Mouse (Mus musculus) limb, embryonic 11.5 days (tissue): ENCODE data around the gene Fcho1. TPM values are rescaled to one million over a fixed set of nuclear protein-coding genes. Genes with fewer than 3 reads are reported as not detected.

Experiments used
- ATAC-seq: fragments of 200-750 bp; cut with Nextera tagmentation; 2 replicates; pipeline ENCODE4 v1.8.0; 2017; ENCODE audit warnings: low read depth; ENCODE audit not compliant: insufficient number of reproducible peaks, low FRiP score, low TSS enrichment
- DNase-seq: peaks from one replicate; pipeline ENCODE4 v3.0.0-alpha.2; 2015; ENCODE audit warnings: low spot score
- H3K27ac ChIP-seq: fragments of 300-500 bp; sonication (generic); replicated peaks from 2 replicates; pipeline ENCODE4 v1.5.1; 2014; ENCODE audit warnings: low read depth, mild to moderate bottlenecking, low read length
- H3K27me3 ChIP-seq: fragments of 300-500 bp; sonication (generic); 2 replicates; pipeline ENCODE4 v1.6.1; 2014; ENCODE audit warnings: mild to moderate bottlenecking, low read length, mixed read lengths; ENCODE audit not compliant: control insufficient read depth, insufficient read depth
- H3K36me3 ChIP-seq: fragments of 300-500 bp; sonication (generic); 2 replicates; pipeline ENCODE4 v1.6.1; 2014; ENCODE audit warnings: mild to moderate bottlenecking, low read length, moderate library complexity, mixed read lengths; ENCODE audit not compliant: control insufficient read depth, insufficient read depth
- H3K4me1 ChIP-seq: fragments of 300-500 bp; sonication (generic); 2 replicates; pipeline ENCODE4 v1.6.1; 2014; ENCODE audit warnings: low read length, mixed read lengths; ENCODE audit not compliant: control insufficient read depth, insufficient read depth
- H3K4me2 ChIP-seq: fragments of 300-500 bp; sonication (generic); 2 replicates; pipeline ENCODE4 v1.6.1; 2014; ENCODE audit warnings: low read depth, mild to moderate bottlenecking, moderate library complexity; ENCODE audit not compliant: severe bottlenecking
- H3K4me3 ChIP-seq: fragments of 300-500 bp; sonication (generic); 2 replicates; pipeline ENCODE4 v1.5.1; 2014; ENCODE audit warnings: low read depth, low read length
- H3K9ac ChIP-seq: fragments of 300-500 bp; sonication (generic); 2 replicates; pipeline ENCODE4 v1.6.1; 2014; ENCODE audit warnings: mild to moderate bottlenecking, low read length
- H3K9me3 ChIP-seq: fragments of 300-500 bp; sonication (generic); 2 replicates; pipeline ENCODE4 v1.6.1; 2016; ENCODE audit warnings: low read length; ENCODE audit not compliant: control insufficient read depth
- WGBS: fragments of 180-500 bp; shearing (Covaris S2); extraction: QIAGEN DNeasy Blood & Tissue Kit; methylation state at CpG from one replicate; pipeline ENCODE4 v1.1.7; 2014; 5-methylcytosine and 5-hydroxymethylcytosine counted together
- polyA plus RNA-seq: library from polyadenylated mRNA; unstranded; fragments of >200 nt; fragmentation: Nextera tagmentation; extraction: Ambion mirVana; gene quantifications from 2 replicates; pipeline ENCODE4 v1.2.1, GENCODE M21; 2014

Fcho1 gene
- polyA plus RNA-seq, 1 experiment from 2014 or later = 3.4 TPM

GRCm38 (mm10) chr8:71724389-71724788 is 1.1 kb downstream of the Fcho1 start:
- DNase-seq (no peak), ATAC-seq (no peak)
- H3K4me3 ChIP-seq = no peak overlapping the region
- peaks cover 10% of the 10 kb centered on the region for H3K4me1 ChIP-seq
- H3K9ac ChIP-seq = no peak overlapping the region
- WGBS = 64% methylated on average over 4 of the region's 4 CpGs
- no peaks in the 10 kb centered on the region for H3K9me3 ChIP-seq
- no peaks in the 10 kb centered on the region for H3K36me3 ChIP-seq
- H3K27ac ChIP-seq = no peak overlapping the region
- no peak overlapping the region for H3K4me2 ChIP-seq
- peaks cover 27% of the 10 kb centered on the region for H3K27me3 ChIP-seq

DNA sequence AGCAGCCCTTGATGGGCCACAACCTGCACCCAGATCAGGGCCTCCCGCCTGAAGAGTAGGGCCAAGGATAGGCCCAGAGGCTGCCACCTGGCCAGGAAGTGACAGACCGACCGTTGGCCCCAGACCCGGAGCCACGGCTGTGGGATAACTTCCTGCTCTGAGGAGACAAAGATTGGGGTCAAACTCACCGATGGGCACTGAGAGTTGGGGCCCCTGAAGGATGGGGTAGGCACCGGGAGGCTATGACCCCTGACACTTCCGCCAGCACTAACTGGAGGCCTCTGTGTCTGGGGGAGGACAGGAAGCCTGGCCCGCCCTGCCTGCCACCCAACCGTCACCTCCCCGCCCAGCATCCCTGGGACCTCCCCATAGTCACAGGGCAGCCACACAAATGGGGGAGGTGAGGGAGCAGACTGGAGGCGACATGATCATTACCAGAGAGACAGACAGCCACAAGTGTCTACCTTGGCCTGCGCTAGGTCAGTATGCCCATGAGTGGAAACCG is 2.4 kb downstream of the Fcho1 start:
- peaks cover 10% of the 10 kb centered on the region for H3K4me1 ChIP-seq
- peaks cover 24% of the 10 kb centered on the region for H3K27me3 ChIP-seq

GRCm38 (mm10) chr8:71719928-71720457 is 5.5 kb downstream of the Fcho1 start:
- peaks cover 12% of the 10 kb centered on the region for H3K4me1 ChIP-seq
- DNase-seq = peak; percentile 79
- 33% methylated on average over 7 of the region's 7 CpGs for whole genome bisulfite sequencing

More for the DNA sequence above, 2.4 kb downstream of the Fcho1 start:
- ATAC-seq = no peak
- DNase-seq = no peak
- Histone ChIP-seq H3K27ac (no peak overlapping the region), H3K4me2 (no peak overlapping the region), H3K9me3 (no peaks in the 10 kb centered on the region), H3K4me3 (no peak overlapping the region), H3K9ac (no peak overlapping the region), H3K36me3 (no peaks in the 10 kb centered on the region)
- 59% methylated on average over 14 of the region's 14 CpGs for WGBS

GRCm38 (mm10) chr8:71719218-71719617 is 6.3 kb downstream of the Fcho1 start:
- DNase-seq = no peak
- no peak for ATAC-seq
- Histone ChIP-seq H3K9me3 (no peaks in the 10 kb centered on the region), H3K36me3 (no peaks in the 10 kb centered on the region), H3K4me1 (peaks cover 12% of the 10 kb centered on the region), H3K27ac (no peak overlapping the region), H3K4me3 (no peak overlapping the region), H3K27me3 (peaks cover under 1% of the 10 kb centered on the region; the same call in 1 of the 2 replicates), H3K4me2 (no peak overlapping the region), H3K9ac (no peak overlapping the region)
- 69% methylated on average over 4 of the region's 4 CpGs for WGBS

More at GRCm38 (mm10) chr8:71719928-71720457, 5.5 kb downstream of the Fcho1 start:
- Histone ChIP-seq H3K9ac (no peak overlapping the region), H3K4me2 (no peak overlapping the region), H3K27me3 (peaks cover 8% of the 10 kb centered on the region), H3K36me3 (no peaks in the 10 kb centered on the region), H3K9me3 (no peaks in the 10 kb centered on the region), H3K27ac (no peak overlapping the region), H3K4me3 (no peak overlapping the region)
- peak; percentile 56; the same call in 1 of the 2 replicates for ATAC-seq

- no peaks in the 10 kb centered on the region for H3K27me3 ChIP-seq
- 42% methylated on average over 3 of the region's 3 CpGs for WGBS
These were observed 7.3 kb downstream of the Fcho1 start for GRCm38 (mm10) chr8:71718252-71718651.

GRCm38 (mm10) chr8:71717096-71717495 is 8.4 kb downstream of the Fcho1 start:
- Histone ChIP-seq H3K4me3 (no peak overlapping the region), H3K36me3 (no peaks in the 10 kb centered on the region), H3K27me3 (no peaks in the 10 kb centered on the region), H3K4me1 (peaks cover 12% of the 10 kb centered on the region), H3K9me3 (no peaks in the 10 kb centered on the region), H3K27ac (no peak overlapping the region), H3K4me2 (no peak overlapping the region), H3K9ac (no peak overlapping the region)
- no peak for ATAC-seq
- WGBS = 93% methylated on average over 12 of the region's 12 CpGs
- no peak for DNase-seq

More at GRCm38 (mm10) chr8:71718252-71718651, 7.3 kb downstream of the Fcho1 start:
- Histone ChIP-seq H3K4me2 (no peak overlapping the region), H3K36me3 (no peaks in the 10 kb centered on the region), H3K9ac (no peak overlapping the region), H3K4me1 (peaks cover 12% of the 10 kb centered on the region), H3K4me3 (no peak overlapping the region), H3K27ac (no peak overlapping the region), H3K9me3 (no peaks in the 10 kb centered on the region)
- DNase-seq (no peak), ATAC-seq (no peak)

DNA sequence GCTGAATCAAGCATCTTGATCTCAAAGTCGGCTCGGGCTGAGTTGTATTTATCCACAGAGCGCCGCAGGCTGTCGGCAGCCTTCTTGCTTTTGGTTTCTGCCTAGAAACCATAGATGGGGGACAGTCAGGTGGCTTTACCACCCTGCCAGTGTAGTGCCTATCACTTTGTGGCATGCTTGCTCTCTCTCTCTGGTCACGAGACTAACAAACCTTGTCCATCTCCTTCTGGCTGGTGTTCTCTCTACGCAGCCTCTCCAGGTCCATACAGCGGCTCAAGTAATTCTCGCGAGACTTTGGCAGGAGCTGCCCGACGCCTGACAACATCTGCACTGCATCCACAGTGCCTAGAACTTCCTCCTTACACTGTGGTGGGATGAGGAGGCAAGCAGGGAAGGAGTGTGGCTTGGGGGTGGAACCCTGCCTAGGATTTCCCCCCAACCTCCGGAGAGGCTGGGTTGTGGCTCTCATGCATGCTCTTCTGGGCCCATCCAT is 8.9 kb downstream of the Fcho1 start:
- 71% methylated on average over 13 of the region's 13 CpGs for WGBS
- Histone ChIP-seq H3K4me1 (peaks cover 12% of the 10 kb centered on the region), H3K9me3 (no peaks in the 10 kb centered on the region), H3K4me2 (no peak overlapping the region), H3K9ac (no peak overlapping the region), H3K27ac (no peak overlapping the region), H3K4me3 (no peak overlapping the region), H3K27me3 (no peaks in the 10 kb centered on the region), H3K36me3 (no peaks in the 10 kb centered on the region)
- ATAC-seq = no peak
- DNase-seq = no peak

GRCm38 (mm10) chr8:71715531-71715930 is 10.0 kb downstream of the Fcho1 start:
- no peak overlapping the region for H3K9ac ChIP-seq
- H3K4me1 ChIP-seq = peaks cover 11% of the 10 kb centered on the region
- H3K27me3 ChIP-seq = no peaks in the 10 kb centered on the region
- H3K36me3 ChIP-seq = no peaks in the 10 kb centered on the region
- H3K4me3 ChIP-seq = no peak overlapping the region
- no peak overlapping the region for H3K27ac ChIP-seq
- DNase-seq = no peak
- ATAC-seq = no peak; the same call in 1 of the 2 replicates
- H3K9me3 ChIP-seq = no peaks in the 10 kb centered on the region
- 27% methylated on average over 8 of the region's 8 CpGs for WGBS
- H3K4me2 ChIP-seq = no peak overlapping the region
